Comparison of ENCODE assay signal across 20 mouse cellular contexts in the genomic region with DNA sequence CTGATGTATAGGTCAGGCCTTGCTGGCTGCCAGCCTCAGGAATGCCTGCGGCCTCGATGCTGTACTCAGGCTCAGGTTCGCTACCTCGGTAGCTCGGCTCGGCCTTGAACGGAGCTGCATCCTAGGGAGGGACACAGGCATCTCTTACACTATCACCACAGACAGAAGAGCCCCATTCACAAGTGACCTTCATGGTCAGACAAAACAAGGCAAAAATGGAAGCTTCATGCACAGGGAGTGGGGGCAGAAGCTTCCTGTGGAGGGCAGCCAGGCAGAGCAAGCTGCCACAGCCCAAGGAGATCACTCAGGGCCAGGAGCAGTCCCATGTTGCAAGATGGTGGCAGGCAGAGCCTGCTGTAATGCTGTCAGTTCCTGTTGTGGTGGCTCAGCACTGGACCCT.
"Had no signal": no experiment of that assay in that cellular context is flagged by ENCODE, and none has a peak within 500 bp of the region (broad histone marks: within the 10 kb centered on the region; RNA-seq: fewer than 3 reads in every experiment).

No protein-coding gene starts in this region.

- H3K27me3 ChIP-seq: intestine, embryonic 15.5 days; kidney, embryonic 15.5 days; limb, embryonic 12.5 days; limb, embryonic 15.5 days; liver, embryonic 13.5 days had no signal

- DNase-seq: kidney, adult 11 months; kidney, adult 8-10 months; kidney, postnatal 10 days; kidney, postnatal 36 days; layer of hippocampus, postnatal 36 days; left cerebral cortex, postnatal 4 days; liver, embryonic 13.5 days; lung, adult 2 months; lung, postnatal 14 days; lung, postnatal 4 days; midbrain, embryonic 14.5 days; right cerebral cortex, adult 18-20 months; right cerebral cortex, postnatal 14 days; right cerebral cortex, postnatal 4 days; thymus, postnatal 25 days had no signal

- H3K27ac ChIP-seq: intestine, embryonic 15.5 days; kidney, embryonic 15.5 days; limb, embryonic 12.5 days; limb, embryonic 15.5 days; liver, embryonic 13.5 days had no signal

- H3K4me1 ChIP-seq: intestine, embryonic 15.5 days; kidney, embryonic 15.5 days; limb, embryonic 12.5 days; limb, embryonic 15.5 days; liver, embryonic 13.5 days had no signal

- H3K4me2 ChIP-seq: intestine, embryonic 15.5 days; kidney, embryonic 15.5 days; limb, embryonic 12.5 days; limb, embryonic 15.5 days; liver, embryonic 13.5 days; midbrain, embryonic 11.5 days had no signal

- H3K9me3 ChIP-seq: intestine, embryonic 15.5 days; kidney, embryonic 15.5 days; limb, embryonic 12.5 days; limb, embryonic 15.5 days; liver, embryonic 13.5 days had no signal

- ATAC-seq: intestine, embryonic 15.5 days had no signal

- H3K9ac ChIP-seq: intestine, embryonic 15.5 days; kidney, embryonic 15.5 days; limb, embryonic 12.5 days; limb, embryonic 15.5 days; liver, embryonic 13.5 days had no signal

- H3K4me3 ChIP-seq: intestine, embryonic 15.5 days; kidney, embryonic 15.5 days; limb, embryonic 12.5 days; limb, embryonic 15.5 days; liver, embryonic 13.5 days had no signal
